Mouse (Mus musculus) liver, adult (tissue): ENCODE data around the gene Zfp185.

Source experiments
- GATA4 ChIP-seq: IDR thresholded peaks from 2 replicates; pipeline ENCODE4 v1.6.1; 2014; ENCODE audit warnings: mild to moderate bottlenecking, low read length; ENCODE audit not compliant: insufficient replicate concordance

Gene Zfp185

DNA sequence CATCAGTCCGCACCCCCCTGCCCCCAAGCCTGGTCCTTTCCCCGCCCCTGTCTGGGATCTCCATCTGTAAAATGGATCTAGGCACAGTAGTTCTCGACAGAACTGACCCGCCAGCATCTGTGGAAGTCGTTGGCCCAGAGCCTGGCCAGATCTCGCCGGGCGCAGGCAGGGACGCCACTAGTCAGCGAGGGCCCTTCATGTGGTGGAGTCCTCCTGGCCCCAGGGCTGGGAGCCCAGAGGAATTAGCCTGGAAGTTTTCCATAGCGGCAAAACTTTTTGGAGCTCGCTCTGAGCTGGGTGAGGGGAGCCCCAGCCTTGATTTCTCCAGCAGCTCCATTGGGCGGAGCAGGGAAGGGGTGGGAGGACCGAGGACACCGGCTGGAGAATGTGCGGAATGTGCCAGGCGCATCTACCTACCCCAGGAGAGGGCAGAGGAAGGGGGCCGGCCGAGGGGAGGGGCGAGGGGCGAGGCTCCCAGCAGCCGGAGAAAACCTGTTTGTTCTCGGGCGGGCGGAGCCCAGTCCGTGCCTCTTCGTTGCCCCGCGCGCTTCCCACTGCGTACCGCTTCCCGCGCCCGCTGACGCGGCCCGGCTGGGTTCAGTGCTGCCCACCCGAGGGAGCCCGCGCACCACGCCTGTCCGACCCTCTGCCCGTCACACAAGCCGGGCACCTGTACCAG is at the start of gene Zfp185:
Zfp185 (plus strand) TSS at position 499 of the 679 bp plus-strand sequence.
- TF ChIP-seq GATA4, result no peak

GRCm38 (mm10) chrX:72953464-72953863 is 33.7 kb upstream of the Zfp185 start:
- TF ChIP-seq GATA4, result no peak

- TF ChIP-seq GATA4, result no peak
These were observed 30.7 kb upstream of the Zfp185 start for GRCm38 (mm10) chrX:72956486-72956885.

- TF ChIP-seq GATA4, result no peak
These were observed 26.7 kb upstream of the Zfp185 start for GRCm38 (mm10) chrX:72960431-72960830.

DNA sequence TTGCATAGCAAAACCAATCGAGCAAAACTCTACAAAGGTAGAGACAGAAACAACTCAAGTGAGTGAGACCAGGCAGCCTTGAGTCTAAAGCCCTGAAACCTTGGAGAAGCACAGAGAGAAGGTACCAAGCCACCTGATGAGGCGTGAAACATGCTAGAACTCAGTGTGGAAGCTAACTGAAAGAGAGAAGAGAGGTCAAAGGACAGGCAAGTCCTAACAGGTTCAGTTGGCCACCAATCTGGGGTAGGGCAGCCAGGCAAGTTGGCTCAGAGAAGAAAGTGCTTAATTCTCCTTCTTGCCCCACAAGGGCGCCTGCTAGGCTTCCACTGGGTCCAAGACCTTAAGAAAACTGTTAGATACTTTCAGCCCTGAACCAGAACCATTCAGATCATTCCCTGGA is 25.6 kb upstream of the Zfp185 start:
- TF ChIP-seq GATA4, result no peak

DNA sequence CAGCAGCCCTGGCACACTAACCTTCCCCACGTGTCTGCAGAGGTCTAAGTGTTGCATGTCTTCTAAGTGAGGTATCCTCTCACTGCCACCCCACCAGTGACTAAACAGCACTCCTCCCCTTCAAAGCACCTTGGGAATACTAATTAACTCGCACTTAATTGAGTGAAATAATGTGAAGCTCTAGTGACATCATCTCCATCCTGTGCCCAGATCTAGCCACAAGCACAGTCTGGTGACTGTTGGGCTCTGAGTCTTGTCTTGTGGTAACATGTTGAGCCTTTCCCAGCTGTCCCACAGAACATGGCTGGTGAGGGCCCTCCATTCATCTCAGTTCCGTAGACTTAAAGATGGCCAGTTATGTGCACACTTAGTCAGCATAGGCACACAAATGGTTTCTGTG is 24.4 kb upstream of the Zfp185 start:
- no peak for TF ChIP-seq GATA4

DNA sequence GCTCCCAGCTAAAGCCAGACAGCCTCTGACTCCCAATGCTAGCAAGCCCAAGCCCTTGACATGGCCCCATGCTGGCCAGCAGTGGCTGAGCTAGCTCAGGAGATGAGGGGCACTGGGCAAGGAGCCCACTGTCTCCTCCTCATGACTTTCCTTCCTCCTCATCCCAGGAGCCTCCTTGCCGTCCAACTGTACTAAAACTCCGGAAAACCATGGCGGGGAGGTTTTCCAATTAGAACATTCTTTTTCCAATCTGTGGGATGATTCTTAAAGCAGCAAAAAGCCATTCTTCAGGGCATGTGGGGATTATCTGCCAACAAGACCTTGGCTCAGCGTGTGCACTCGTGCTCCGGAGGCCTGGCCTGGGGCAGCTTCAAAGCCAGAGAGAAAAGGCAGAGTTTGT is 4.3 kb upstream of the Zfp185 start:
- TF ChIP-seq GATA4, result no peak

- no peak for TF ChIP-seq GATA4
These were observed 1.5 kb upstream of the Zfp185 start for GRCm38 (mm10) chrX:72985607-72986006.

- no peak for TF ChIP-seq GATA4
These were observed 374 bp downstream of the Zfp185 start for GRCm38 (mm10) chrX:72987520-72987905.

DNA sequence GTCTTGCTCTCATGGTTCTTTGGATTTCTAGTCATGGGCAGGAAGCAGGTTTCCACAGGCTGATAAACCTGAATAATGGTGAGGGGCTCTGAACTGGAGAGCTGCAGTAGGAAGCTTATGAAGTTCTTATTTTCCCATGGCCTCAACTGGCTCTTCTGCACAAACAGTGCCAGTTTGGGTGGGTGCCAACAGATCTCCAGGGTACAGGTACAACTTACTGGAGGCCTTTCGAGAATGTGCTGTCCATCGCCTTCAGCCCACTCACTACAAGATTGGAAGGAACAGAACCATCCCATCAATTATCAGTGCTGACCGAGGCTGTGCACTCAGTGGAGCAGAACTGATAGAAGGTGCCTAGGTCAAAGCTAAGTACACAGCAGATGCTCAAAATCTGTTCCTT is 1.3 kb downstream of the Zfp185 start:
- TF ChIP-seq GATA4, result no peak

- no peak for TF ChIP-seq GATA4
These were observed 3.4 kb downstream of the Zfp185 start for GRCm38 (mm10) chrX:72990581-72990980.

- no peak for TF ChIP-seq GATA4
These were observed 5.3 kb downstream of the Zfp185 start for GRCm38 (mm10) chrX:72992291-72992919.

GRCm38 (mm10) chrX:72995542-72995941 is 8.4 kb downstream of the Zfp185 start:
- TF ChIP-seq GATA4, result no peak

GRCm38 (mm10) chrX:73003110-73003509 is 16.0 kb downstream of the Zfp185 start:
- TF ChIP-seq GATA4, result no peak

DNA sequence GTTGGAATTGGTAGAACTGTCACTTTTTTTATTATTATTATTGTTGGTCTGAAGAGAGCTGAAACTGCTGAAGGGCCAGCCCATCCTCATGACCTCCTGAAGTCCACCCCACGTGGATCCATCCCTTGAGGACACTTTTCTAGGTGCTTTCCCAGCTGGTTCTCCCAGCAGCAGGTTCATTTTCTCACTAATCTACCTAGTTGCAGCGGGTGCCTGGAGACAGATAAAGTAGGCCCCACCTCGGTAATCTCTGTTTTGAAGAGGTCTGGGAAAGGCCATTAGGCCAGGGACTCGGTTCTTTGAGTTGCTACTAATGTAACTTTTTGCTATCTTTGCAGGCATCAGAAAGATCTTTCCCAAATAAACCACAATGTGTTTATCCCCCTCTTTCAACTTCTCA is 18.5 kb downstream of the Zfp185 start:
- no peak for TF ChIP-seq GATA4

- no peak; the same call in 1 of the 2 replicates for TF ChIP-seq GATA4
These were observed 20.7 kb downstream of the Zfp185 start for GRCm38 (mm10) chrX:73007597-73008479.

- TF ChIP-seq GATA4, result no peak
These were observed 25.7 kb downstream of the Zfp185 start for GRCm38 (mm10) chrX:73012846-73013245.

DNA sequence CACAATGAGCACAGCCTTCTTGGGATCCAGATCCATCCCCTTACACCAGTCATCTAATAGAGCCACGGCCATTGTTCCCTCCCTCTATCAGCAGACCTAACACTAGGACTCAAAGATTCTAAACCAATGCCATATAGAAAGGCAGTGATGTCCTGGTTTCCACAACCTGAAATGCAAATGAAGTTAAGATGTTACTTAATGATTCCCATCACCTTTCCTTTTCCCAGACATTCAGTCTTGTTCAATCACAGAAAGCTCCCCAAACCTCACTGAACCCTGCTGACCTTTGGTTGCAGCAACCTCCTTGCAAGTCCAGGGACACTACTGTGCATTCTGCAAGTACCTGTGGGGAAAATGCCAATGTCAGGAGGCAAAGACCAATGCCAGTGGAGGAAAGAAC is 49.9 kb downstream of the Zfp185 start, which contains the start of gene Pnma5:
Pnma5 (minus strand) TSS at position 101 of the 400 bp plus-strand sequence.
- TF ChIP-seq GATA4, result no peak
